Mouse (Mus musculus): ENCODE results near the gene Zbtb32. TPM values are rescaled to one million over a fixed set of nuclear protein-coding genes. Genes with fewer than 3 reads are reported as not detected.

The Zbtb32 gene
- total RNA-seq, 4 experiments from 2014 or later, result not detected

DNA sequence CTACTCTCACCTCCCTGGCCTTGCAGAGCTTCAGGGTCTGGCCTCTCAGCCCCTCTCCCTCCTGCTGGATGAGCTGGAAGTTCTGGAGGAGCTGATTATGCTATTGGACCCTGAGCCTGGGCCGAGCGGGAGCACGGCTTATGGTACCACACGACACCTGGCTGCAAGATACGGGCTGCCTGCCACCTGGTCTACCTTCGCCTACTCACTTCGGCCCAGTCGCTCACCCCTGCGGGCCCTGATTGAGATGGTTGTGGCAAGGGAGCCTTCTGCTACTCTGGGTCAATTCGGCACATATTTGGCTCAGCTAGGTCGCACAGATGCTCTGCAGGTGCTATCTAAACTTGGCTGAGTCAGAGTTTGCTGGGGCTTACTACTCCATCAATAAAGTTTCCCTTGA, 31.2 kb downstream of the Zbtb32 start:
- no peak for DNase-seq (ENCODE audit: low spot score)

DNA sequence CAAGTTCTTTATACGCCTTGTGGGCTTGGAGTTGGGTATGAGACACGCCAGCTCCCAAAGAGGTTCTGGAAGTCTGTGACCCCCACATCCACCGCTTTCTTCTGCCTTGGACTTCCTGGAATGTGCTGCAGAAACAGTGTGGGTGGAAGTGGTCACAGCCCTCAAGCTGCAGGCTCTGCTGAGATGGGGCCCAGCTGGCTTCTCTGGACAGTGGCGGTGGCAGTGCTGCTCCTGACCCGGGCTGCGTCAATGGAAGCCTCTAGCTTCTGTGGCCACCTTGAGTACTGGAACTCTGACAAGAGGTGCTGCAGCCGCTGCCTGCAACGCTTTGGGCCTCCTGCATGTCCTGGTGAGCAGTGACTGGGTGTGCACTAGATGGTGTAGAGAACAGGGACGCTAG, 32.7 kb downstream of the Zbtb32 start:
- DNase-seq (ENCODE audit: low spot score), result no peak

DNA sequence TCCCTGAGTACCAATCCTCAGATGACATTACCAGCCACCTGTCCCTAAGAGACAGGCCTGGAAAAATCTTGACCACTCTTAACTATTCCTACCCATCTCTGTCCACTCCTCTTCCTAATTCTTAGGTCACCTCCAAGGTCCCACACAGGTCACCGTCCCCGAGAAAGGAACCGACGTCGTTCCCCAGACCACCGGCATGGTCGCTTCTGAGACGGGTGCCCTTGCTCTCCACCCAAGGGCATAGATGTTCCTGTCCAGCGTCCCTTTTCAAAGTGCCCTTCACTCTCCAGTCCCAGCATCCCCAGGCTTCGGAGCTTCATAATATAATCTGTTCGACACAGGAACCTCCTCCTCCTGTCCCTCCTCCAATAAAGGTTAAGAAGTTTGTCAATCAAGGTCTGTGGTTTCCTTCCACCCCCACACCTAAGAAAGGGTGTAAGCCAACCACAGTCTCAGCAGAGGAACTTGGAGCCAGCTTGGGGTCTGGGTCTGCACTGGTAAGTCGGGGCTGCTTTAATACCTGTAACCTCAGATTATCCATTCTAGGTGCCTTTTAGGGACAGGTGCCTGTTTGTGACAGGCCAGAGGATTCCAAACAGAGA, 33.6 kb downstream of the Zbtb32 start, which contains the start of gene Igflr1:
Gene Igflr1 (plus strand): TSS at position 458 of the 602 bp plus-strand sequence.
- no peak for DNase-seq (ENCODE audit: low spot score)

DNA sequence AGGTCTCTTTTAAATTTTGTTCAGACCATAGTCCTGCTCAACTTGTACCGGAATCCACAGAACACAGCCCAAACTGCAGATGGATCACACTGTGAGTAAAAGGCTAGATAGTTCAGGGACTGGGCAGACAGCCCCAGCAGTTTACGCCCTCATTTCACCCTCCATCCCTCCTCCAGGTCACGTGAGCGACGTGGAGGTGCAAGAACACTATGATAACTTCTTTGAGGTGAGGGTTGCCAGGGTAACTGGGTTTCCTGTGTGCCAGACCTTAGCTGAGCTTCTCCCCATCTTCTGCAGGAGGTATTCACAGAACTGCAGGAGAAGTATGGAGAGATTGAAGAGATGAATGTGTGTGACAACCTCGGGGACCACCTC, 34.8 kb downstream of the Zbtb32 start:
- DNase-seq (ENCODE audit: low spot score), result no peak

DNA sequence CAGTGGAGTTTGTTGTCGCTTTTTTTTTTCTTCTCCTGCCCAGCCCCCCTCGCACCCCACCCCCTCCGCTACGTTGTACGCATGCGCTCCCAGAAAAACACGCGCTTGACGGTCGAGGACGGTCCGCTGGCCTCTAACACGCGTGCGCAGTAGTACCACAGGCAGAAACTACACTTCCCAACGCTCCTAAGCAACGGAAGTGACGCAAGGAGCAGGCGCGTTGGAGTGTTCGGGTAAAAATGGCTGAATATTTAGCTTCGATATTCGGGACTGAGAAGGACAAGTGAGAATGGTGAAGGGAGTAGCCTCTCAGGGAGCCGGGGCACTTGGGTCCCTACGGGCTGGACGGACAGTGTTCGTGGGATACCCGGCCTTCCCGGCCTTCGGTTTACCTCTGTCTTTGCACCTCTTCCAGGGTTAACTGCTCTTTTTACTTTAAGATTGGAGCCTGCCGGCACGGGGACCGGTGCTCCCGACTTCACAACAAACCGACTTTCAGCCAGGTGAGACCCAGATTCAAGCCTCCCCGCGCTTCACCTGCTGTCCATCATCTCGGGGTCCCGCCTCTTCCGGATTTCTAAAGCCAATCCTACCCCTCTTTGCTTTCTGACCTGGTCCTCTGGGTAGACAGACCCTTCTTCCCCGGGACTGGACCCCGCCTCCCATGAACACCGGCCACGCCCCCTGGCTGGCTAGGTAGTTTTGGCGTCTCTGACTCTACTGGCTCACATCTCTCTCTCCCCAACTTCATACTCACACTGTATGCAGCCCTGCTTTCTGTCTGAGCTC, 35.4 kb downstream of the Zbtb32 start, which contains the start of the genes U2af1l4, Gm49396 and Psenen:
Gene U2af1l4 (plus strand): TSS at position 185 of the 789 bp plus-strand sequence.
Gene Gm49396 (plus strand): TSS at position 228 of the 789 bp plus-strand sequence.
Gene Psenen (minus strand): TSS at position 511 of the 789 bp plus-strand sequence.
- DNase-seq (ENCODE audit: low spot score), result peak; percentile 97

DNA sequence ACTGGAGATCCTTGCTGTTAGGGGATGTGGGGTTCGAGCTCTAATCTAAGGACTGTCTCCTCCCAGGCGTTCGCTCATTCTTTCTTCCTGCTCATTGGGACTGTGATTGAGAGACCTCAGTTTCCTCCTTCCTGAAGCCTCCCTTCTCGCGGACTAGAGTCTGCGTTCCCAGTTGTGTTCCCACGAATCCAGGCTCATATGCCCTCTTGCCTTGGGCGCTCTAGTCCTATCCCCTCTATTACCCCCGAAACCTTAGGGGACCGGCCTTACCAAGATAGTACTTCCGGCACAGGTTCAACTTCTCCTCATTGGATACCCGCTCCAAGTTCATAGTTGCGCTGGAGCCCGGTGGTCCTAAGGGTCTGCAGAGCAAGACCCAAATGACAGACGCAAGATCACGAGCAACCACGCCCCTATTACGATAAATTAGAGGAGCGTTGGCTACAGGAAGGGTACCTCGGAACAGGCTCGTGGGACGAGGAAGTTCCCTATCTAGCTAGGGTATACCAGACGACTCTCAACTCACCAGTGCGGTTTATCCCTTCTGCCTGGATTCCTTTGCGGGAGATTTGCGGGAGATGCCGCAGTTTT, 36.1 kb downstream of the Zbtb32 start:
- DNase-seq (ENCODE audit: low spot score), result no peak

DNA sequence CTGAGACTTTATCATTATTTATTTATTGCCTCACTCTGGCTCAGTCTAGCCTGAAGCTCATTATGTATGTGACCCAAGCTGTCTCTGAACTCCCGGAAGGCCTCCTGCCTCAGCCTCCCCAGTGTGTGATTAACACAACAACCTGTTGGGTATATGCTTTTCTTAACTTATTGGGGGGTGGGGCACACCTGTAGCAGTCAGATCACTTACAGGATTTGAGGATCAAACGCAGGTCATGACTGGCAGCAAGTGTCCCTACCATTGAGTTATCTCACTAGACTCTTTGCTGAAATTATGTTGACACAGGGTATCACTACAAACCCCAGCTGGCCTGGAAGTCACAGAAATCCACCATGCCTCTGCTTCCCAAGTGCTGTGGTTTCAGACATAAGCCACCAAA, 38.4 kb downstream of the Zbtb32 start:
- no peak for DNase-seq (ENCODE audit: low spot score)

DNA sequence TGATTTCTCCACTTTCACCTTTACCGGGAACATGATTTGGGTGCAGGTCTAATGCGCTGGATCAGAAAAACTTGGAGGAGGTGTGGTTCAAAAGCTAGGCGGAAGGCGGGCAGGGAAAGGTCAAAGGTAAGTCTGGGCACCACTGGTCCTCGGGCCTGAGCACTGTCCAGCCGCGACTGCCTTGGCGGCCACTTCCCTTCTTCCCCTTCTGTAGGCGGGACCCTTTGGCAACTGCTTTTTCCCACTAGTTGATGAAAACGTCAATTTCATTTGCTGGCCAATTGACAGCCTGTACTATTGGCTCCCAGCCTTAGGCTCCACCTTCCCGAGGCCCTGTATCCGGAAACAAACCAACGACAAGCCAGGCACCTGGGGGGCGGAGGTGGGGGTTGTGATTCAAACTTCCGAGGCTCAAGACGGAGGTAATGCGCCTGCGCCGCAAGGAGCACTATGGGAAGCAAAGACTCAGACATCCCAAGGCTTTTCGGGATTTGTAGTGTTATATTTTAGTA, 39.2 kb downstream of the Zbtb32 start, which contains the start of gene Lin37:
Gene Lin37 (minus strand): TSS at position 396 of the 512 bp plus-strand sequence.
- DNase-seq (ENCODE audit: low spot score), result peak; percentile 98

DNA sequence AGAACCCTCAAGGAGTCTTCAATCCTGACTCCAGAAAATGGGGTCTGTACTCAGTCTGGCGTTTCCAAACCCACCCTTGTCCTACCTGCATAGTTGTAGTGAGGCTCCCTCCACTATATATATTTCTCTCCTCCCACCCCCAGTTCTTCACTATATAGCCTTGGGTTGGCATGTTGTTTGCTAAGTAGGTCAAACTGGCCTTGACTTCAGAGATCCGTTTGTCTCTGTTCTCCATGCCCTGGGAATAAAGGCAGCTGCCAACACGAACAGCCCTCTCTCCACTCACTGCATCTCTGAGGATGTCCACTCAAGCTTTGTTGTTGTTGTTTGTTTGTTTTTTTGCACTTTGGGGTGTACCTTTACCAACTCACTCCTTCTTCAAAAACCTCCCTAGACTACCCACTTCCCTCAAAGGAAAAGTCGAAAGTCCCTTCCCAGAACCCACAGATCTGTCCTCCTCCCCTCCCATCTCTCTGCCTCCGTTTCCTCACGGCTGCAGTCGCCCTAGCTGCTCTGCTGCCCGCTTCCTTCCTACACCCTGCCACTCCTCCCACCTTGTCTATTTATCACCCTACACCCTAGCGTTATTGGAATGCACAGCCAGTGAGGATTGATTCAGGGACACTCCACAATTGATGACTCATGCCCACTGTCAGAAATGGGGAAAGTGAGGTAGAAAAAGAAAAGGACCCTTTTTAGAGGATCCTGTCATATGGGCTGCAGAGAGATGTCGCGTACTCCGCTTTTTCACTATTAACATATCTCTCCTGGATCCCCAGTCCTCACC, 39.9 kb downstream of the Zbtb32 start:
- no peak for DNase-seq (ENCODE audit: low spot score)

DNA sequence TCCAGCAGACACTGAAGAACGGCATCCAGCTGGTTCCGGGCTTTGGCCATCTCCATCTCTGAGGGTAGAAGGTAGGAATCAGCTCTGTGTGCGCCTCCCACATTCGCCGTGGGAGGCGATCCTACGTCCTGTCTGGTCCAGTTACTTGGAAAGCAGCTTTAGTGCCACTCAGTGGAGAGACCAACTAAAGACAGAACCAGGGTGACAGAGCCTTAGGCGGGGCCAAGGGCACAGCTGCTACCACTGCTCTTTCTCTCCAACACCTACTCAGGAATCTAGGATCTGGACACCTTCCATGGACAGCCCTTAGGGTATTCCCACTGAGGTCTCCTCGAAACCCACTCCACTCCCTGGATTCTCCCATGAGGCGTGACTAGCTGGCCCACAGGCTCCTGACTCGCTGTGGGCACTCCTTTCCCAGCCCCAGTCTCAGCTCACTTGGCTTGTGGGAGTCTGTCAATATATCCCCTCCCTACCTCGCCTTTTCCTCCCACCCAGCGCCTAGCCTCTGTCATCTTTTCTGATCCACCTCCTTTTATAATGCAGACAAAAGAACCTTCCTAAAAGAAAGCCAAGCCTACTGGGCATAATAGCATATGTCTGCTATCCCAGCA, 40.7 kb downstream of the Zbtb32 start:
- no peak for DNase-seq (ENCODE audit: low spot score)

DNA sequence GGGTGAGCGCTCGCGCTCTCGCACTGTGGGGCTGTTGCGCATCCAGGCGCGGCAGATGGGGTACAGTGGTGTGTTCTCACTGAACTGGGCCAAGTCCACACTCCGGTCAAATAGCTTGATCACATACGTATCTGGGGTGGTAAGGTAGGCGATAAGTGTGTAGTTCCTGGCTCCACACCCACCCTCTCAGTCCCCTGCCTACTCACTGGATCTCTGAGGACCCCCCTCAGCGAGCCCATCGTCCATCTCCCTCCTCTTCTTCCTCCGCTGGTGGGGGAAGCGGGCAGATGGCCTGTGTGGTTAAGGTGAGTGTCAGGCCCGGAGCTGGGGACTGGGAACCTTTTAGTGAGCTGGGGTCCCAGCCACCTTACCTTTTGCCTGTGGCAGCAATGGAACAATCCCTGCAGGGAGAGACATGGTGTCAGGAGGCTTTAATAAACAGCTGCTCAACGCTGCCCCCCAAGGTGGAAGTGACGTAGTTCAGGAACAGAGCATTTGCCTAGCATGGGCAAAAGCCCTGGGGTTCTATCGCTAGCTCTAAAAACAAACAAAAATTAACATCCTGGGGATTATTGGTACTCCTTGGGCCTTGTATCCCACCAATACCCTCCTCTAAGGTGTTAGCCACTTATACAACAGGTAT, 41.7 kb downstream of the Zbtb32 start:
- no peak for DNase-seq (ENCODE audit: low spot score)

DNA sequence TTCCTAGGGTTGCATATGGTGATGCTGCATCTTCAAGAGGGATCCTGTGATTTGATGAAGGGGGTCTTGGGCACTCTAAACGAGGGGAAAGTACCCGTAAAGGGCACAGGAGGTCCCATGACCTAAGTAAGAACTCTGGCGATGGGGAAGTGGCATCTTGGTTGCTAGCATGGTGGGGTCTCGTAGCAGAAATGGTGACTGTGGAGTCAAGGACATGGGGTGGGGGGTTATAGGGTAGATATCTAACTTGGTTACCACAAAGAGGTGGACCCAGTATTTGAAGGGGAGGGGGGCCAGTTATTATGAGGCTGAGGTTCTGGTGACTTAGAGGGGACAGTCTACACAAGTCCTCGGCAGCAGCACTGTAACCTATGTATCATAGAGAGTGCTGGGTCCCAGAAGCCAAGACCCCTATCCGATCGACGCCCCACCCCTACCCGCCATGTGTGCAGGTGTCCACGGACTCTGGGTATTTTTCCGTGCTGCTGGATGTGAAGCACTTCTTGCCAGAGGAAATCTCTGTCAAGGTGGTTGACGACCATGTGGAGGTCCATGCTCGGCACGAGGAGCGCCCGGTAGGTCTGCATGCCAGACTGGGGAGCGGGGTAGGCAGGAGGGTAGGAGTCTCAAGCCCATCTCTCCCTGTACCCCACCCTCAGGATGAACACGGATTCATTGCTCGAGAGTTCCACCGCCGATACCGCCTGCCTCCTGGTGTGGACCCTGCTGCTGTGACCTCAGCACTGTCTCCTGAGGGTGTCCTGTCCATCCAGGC, 44.7 kb downstream of the Zbtb32 start:
- DNase-seq (ENCODE audit: low spot score), result no peak

DNA sequence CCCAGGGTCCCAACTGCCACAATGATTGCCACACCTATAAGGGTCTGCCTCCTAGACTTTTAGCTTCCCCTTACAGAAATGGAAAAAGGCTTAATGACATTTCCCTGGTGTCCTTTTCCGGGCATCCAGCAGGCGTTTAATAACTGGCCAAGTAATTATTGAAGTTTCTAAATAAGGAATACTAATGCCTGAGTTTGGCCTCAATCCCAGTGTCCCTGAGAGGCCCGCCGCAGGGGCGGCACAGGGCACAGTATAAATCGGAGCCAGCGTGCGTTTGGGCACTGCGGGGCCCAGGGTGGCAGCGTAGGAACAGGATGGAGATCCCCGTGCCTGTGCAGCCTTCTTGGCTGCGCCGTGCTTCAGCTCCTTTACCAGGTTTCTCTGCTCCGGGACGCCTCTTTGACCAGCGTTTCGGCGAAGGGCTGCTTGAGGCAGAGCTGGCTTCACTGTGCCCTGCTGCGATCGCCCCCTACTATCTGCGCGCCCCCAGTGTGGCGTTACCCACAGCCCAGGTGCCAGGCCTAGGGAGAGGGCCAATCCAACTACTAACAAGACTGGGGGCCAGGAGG, 45.6 kb downstream of the Zbtb32 start:
- DNase-seq (ENCODE audit: low spot score), result peak; percentile 65

DNA sequence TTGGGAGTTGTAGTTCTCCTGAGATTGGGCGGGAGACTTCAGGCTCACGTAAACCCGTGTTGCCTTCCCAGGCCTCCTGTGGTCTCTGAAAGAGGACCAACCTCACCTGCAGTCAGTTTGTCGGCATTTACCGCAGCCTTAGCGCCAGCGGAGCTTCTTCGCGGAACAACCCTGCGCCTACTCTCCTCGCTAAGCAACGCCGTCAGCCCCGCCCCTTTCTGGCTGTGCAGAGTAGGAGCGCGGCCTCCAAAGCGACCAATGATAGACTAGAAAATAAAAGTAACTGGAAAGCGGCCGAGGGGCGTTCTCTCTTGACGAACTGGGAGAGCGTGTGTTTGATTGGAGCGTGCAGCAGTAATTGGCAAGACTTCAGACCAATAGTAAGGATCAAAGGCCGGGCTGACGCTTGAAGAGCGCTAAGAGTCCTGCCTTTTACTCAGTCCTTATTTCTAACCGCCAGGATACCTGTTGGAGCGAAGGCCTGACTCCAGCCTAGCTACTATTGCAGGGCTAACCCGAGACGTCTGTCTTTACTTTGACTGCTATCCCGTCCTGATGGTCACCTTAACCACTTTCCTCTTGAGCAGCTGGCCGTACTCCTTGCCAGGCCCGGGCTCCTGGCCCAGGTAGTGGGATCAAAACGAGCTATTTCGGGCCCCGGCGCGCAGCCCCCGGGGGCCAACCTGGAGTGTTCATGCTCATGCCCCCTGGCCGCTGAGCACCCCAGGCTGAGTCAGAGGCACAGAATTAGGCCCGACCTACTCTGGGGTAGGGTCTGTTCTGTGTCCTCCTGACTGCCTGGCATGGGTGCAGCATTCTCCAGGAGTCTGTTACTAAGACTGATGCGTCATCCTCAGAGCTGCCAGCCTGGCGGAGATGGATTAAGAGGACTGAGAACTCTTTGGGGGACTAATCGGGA, 46.3 kb downstream of the Zbtb32 start, which contains the start of the genes Hspb6 and Proser3:
Gene Hspb6 (plus strand): TSS at position 77 of the 919 bp plus-strand sequence.
Gene Proser3 (minus strand): TSS at position 198 of the 919 bp plus-strand sequence.
- peak; percentile 99 for DNase-seq (ENCODE audit: low spot score)

DNA sequence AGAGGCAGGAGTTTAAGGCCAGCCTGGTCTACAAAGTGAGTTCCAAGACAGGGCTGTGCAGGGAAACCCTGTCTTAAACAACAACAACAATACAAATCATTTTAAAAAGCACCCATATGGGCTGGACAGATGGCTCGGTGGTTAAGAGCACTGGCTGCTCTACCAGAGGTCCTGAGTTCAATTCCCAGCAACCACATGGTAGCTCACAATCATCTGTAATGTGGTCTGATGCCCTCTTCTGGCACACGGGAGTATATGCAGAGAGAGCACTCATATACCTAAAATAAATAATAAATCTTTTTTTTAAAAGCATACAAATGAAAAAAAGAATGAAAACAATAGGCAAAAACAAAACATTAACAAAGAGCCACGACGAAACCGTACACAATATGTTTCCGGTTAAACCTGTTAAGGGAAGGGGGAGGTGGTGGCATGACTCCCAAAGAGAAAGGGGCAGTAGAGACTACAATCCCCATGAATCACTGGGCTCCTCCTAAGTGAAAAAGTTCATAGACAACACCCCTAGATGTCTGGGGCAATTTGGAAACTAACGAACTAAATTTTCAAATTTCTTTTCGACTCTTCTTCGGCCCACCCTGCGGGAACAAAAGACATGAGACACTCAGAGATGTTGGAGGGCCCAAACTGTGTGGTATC, 47.1 kb downstream of the Zbtb32 start:
- DNase-seq (ENCODE audit: low spot score), result no peak

DNA sequence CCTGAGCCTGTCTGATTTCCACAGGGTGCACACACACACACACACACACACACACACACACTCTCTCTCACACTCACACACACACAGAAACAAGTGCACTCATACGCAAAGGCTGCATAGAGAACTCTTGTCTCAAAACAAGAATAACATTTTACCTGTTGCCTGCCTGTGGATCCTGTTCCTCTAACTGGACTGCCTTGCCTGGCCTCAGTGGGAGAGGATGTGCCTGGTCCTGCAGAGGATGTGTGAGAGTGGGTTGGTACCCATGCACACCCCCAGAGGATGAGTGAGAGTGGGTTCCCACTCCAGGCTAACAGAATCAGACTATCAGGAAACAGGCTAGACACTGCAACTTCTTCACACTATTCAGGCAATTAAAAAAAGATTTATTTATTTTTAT, 48.1 kb downstream of the Zbtb32 start:
- no peak for DNase-seq (ENCODE audit: low spot score)

DNA sequence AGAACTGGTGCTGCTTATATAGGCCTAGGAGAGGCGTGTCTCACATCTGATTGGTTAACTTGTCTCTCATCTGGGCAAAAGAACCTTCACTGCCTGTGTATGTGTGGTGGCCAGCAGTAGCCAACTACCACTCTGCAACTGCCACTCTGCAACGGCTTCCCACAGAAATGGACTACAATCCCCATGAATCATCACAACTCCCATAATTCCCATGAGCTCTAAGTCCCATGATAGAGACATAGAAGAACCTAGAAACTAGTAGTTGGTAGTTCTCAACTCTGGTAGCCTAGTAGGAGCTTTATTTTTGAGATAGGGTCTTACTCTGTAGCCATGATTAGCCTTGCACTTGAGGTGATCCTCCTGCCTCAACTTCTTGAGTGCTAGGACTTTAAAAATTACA, 48.8 kb downstream of the Zbtb32 start:
- DNase-seq (ENCODE audit: low spot score), result no peak

DNA sequence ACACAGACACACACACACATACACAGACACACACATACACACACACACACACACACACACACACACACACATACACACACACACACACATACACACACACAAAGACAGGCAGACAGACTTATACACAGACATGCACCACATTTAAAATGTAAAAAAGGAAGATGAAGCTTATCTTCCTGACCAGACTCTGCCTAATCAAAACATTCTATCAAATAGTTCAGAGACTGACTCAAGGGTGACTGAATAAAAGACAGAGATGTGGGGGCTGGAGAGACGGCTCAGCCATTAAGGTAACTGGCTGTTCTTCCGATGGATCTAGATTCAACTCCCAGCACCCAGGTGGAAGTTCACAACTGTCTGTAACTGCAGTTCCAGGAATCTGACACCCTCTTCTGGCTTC, 54.4 kb downstream of the Zbtb32 start:
- DNase-seq (ENCODE audit: low spot score), result no peak

All from heart, adult 8-10 months (tissue).